Mouse (Mus musculus): ENCODE measurements around the gene Snrpb. TPM values are rescaled to one million over a fixed set of nuclear protein-coding genes. Genes with fewer than 3 reads are reported as not detected.

The Snrpb gene
- total RNA-seq, 2 experiments from 2014 or later: 101 to 123 TPM

- no peak for DNase-seq (ENCODE audit: extremely low spot score in 1 of 2, low spot score in 1 of 2)
Observed at GRCm38 (mm10) chr2:130144703-130145324, 34.4 kb downstream of the Snrpb start.

- no peak for DNase-seq (ENCODE audit: extremely low spot score in 1 of 2, low spot score in 1 of 2)
Observed at GRCm38 (mm10) chr2:130143011-130143410, 36.2 kb downstream of the Snrpb start.

GRCm38 (mm10) chr2:130129687-130130086, 49.5 kb downstream of the Snrpb start:
- no peak for DNase-seq (ENCODE audit: extremely low spot score in 1 of 2, low spot score in 1 of 2)

- DNase-seq (ENCODE audit: extremely low spot score in 1 of 2, low spot score in 1 of 2): no peak
Observed at GRCm38 (mm10) chr2:130126073-130126472, 53.1 kb downstream of the Snrpb start.

- no peak for DNase-seq (ENCODE audit: extremely low spot score in 1 of 2, low spot score in 1 of 2)
Observed at GRCm38 (mm10) chr2:130125279-130126059, 53.7 kb downstream of the Snrpb start.

Other genes starting within 250 kb of the Snrpb start
- under 1 TPM; 0.35 to 0.42 TPM for gene Tgm3, start 167.1 kb downstream of the Snrpb start, total RNA-seq (2021)
- gene Tgm6, start 67.0 kb downstream of the Snrpb start, total RNA-seq (2021): under 1 TPM; 0.16 to 0.17 TPM
- gene Tmc2, start 15.8 kb upstream of the Snrpb start, total RNA-seq (2021): under 1 TPM in 1 of 2 experiments, not detected in 1; 0.12 TPM
- 100 to 1,000 TPM; 129 to 165 TPM for gene Nop56, start 95.0 kb upstream of the Snrpb start, total RNA-seq (2021)
- gene Idh3b, start 105.1 kb upstream of the Snrpb start, total RNA-seq (2021): 100 to 1,000 TPM; 320 to 329 TPM
- gene Ebf4, start 115.8 kb upstream of the Snrpb start, total RNA-seq (2021): 10 to 100 TPM in 1 of 2 experiments, 1 to 10 TPM in 1; 9.3 to 13.6 TPM
- gene Cpxm1, start 218.2 kb upstream of the Snrpb start, total RNA-seq (2021): 1 to 10 TPM; 6.3 to 6.8 TPM
- gene Gm28372, start 225.8 kb upstream of the Snrpb start, total RNA-seq (2021): not detected
- not detected for gene 1700020A23Rik, start 225.9 kb upstream of the Snrpb start, total RNA-seq (2021)
- not detected for gene Tmem239, start 227.1 kb upstream of the Snrpb start, total RNA-seq (2021)
- 10 to 100 TPM; 91.6 to 95.2 TPM for gene Vps16, start 244.9 kb upstream of the Snrpb start, total RNA-seq (2021)
- gene Pced1a, start 245.3 kb upstream of the Snrpb start, total RNA-seq (2021): 10 to 100 TPM; 22.4 to 25.4 TPM

Measured in layer of hippocampus, postnatal 25 days (tissue).